Mouse (Mus musculus): ENCODE measurements around the gene Ccdc189.

GRCm38 (mm10) chr7:127614511-127614890, 26.1 kb upstream of the Ccdc189 start:
- peak in 1 of 2 experiments; percentile 6; a peak in 1 of 4 replicates for TF ChIP-seq POLR2A (IDR thresholded peaks at IDR 0.05; ENCODE audit: control insufficient read depth in 1 of 2, insufficient read depth in 1 of 2, low read depth in 1 of 2, low read length in 2 of 2, poor library complexity in 1 of 2)
- no peak for TF ChIP-seq ZNF384 (IDR thresholded peaks at IDR 0.05; ENCODE audit: low read depth, low read length)
- no peak for TF ChIP-seq CTCF (IDR thresholded peaks at IDR 0.05 in 2 of 3, conservative IDR thresholded peaks at IDR 0.05 in 1 of 3; ENCODE audit: control insufficient read depth in 1 of 3, insufficient read depth in 1 of 3, low read depth in 2 of 3, low read length in 3 of 3, poor library complexity in 1 of 3, severe bottlenecking in 1 of 3)
- TF ChIP-seq UBTF (IDR thresholded peaks at IDR 0.05; ENCODE audit: borderline replicate concordance, insufficient read depth, low read depth, low read length) = 0 out of 2 replicates have a peak, but pooled peaks have one; percentile 36
- no peak for TF ChIP-seq EP300 (IDR thresholded peaks at IDR 0.05; ENCODE audit: low read depth in 1 of 2, low read length in 2 of 2)
- no peak for TF ChIP-seq ELF1 (IDR thresholded peaks at IDR 0.05; ENCODE audit: low read depth, low read length)
- TF ChIP-seq E2F4 (IDR thresholded peaks at IDR 0.05; ENCODE audit: borderline replicate concordance, low read depth, low read length) = peak; percentile 41; the same call in 1 of the 2 replicates
- no peak for TF ChIP-seq POLR2AphosphoS5 (IDR thresholded peaks at IDR 0.05; ENCODE audit: borderline replicate concordance, low read depth, low read length)
- no peak for TF ChIP-seq POLR2AphosphoS2 (IDR thresholded peaks at IDR 0.05; ENCODE audit: low read length)
- TF ChIP-seq GATA1 (IDR thresholded peaks at IDR 0.05; ENCODE audit: low read depth, low read length) = no peak
- no peak for TF ChIP-seq USF2 (IDR thresholded peaks at IDR 0.05; ENCODE audit: borderline replicate concordance in 1 of 2, insufficient read depth in 1 of 2, low read depth in 1 of 2, low read length in 2 of 2)
- no peak for TF ChIP-seq BHLHE40 (IDR thresholded peaks at IDR 0.05; ENCODE audit: borderline replicate concordance, low read depth, low read length)
